Mouse (Mus musculus) kidney, adult 8-10 months (tissue): ENCODE measurements around the gene Fam168a.
A peak's percentile ranks its signal among the peaks of the same experiment; 100 is the strongest.
"Not testable (repeated sequence)": the region's sequence is repeated elsewhere in the genome, so short reads cannot be mapped to it uniquely, and the experiment has no call there.

ENCODE experiments used
- DNase-seq, 2 experiments: peaks; one replicate each; pipeline ENCODE4 v3.0.0; 2022

The Fam168a gene

GRCm38 (mm10) chr7:100843866-100844265, 137.4 kb downstream of the Fam168a start:
- DNase-seq = no peak

GRCm38 (mm10) chr7:100844385-100845025, 138.1 kb downstream of the Fam168a start:
- no peak for DNase-seq

- no peak for DNase-seq
Measured at GRCm38 (mm10) chr7:100845026-100845400, 138.6 kb downstream of the Fam168a start.

GRCm38 (mm10) chr7:100845412-100845811, 139.0 kb downstream of the Fam168a start:
- peak in 1 of 2 experiments; percentile 22 for DNase-seq

- DNase-seq = not testable (repeated sequence)
Measured at GRCm38 (mm10) chr7:100846033-100846432, 139.6 kb downstream of the Fam168a start.

GRCm38 (mm10) chr7:100847131-100847530, 140.7 kb downstream of the Fam168a start:
- no peak for DNase-seq

- DNase-seq = peak; percentile 48 to 81
Measured at GRCm38 (mm10) chr7:100848744-100849143, 142.3 kb downstream of the Fam168a start.

- no peak for DNase-seq
Measured at GRCm38 (mm10) chr7:100849508-100849907, 143.1 kb downstream of the Fam168a start.

- DNase-seq = no peak
Measured at GRCm38 (mm10) chr7:100851481-100852356, 145.3 kb downstream of the Fam168a start.

- DNase-seq = no peak
Measured at GRCm38 (mm10) chr7:100853396-100853795, 147.0 kb downstream of the Fam168a start.

GRCm38 (mm10) chr7:100854137-100854814, 147.8 kb downstream of the Fam168a start:
- no peak for DNase-seq

GRCm38 (mm10) chr7:100854861-100855260, 148.4 kb downstream of the Fam168a start:
- DNase-seq = no peak

- DNase-seq = no peak
Measured at GRCm38 (mm10) chr7:100855300-100855699, 148.9 kb downstream of the Fam168a start.

GRCm38 (mm10) chr7:100855795-100856573, 149.5 kb downstream of the Fam168a start:
- DNase-seq = no peak

- no peak for DNase-seq
Measured at GRCm38 (mm10) chr7:100860450-100860849, 154.0 kb downstream of the Fam168a start.

- DNase-seq = no peak
Measured at GRCm38 (mm10) chr7:100861209-100861608, 154.8 kb downstream of the Fam168a start.

GRCm38 (mm10) chr7:100862353-100862752, 155.9 kb downstream of the Fam168a start:
- DNase-seq = no peak

- DNase-seq = peak; percentile 83 to 91
Measured at GRCm38 (mm10) chr7:100862828-100863638, 156.6 kb downstream of the Fam168a start, which contains the start of gene Relt. TSS of gene Relt (minus strand) at chr7:100863446.

GRCm38 (mm10) chr7:100866675-100867074, 160.2 kb downstream of the Fam168a start:
- DNase-seq = peak; percentile 49 to 76

- DNase-seq = no peak
Measured at GRCm38 (mm10) chr7:100867561-100867960, 161.1 kb downstream of the Fam168a start.

- no peak for DNase-seq
Measured at GRCm38 (mm10) chr7:100868551-100868950, 162.1 kb downstream of the Fam168a start.
